Mouse (Mus musculus) spleen, adult 18-20 months (tissue): ENCODE results near the gene Slc22a21.
"Not testable (repeated sequence)": the region's sequence is repeated elsewhere in the genome, so short reads cannot be mapped to it uniquely, and the experiment has no call there.

Experiments used
- DNase-seq, 2 experiments: peaks; one replicate each; pipeline ENCODE4 v3.0.0; 2022; ENCODE audit warnings: mixed read lengths in 2 of 2

The Slc22a21 gene

GRCm38 (mm10) chr11:53979788-53980621 is at the start of gene Slc22a21:
Gene Slc22a21 (minus strand): TSS chr11:53980332.
- DNase-seq = peak; percentile 56 to 58

GRCm38 (mm10) chr11:54028997-54029396 is 48.9 kb upstream of the Slc22a21 start:
- DNase-seq = no peak

GRCm38 (mm10) chr11:54028044-54028951 is 48.2 kb upstream of the Slc22a21 start, which contains the start of gene Slc22a4:
Gene Slc22a4 (minus strand): TSS chr11:54028090.
- peak; percentile 21 to 30 for DNase-seq

GRCm38 (mm10) chr11:54027131-54028043 is 47.3 kb upstream of the Slc22a21 start:
- no peak for DNase-seq

GRCm38 (mm10) chr11:54026491-54027041 is 46.4 kb upstream of the Slc22a21 start:
- no peak for DNase-seq

- no peak for DNase-seq
Observed at GRCm38 (mm10) chr11:54021396-54022093, 41.4 kb upstream of the Slc22a21 start.

- DNase-seq = no peak
Observed at GRCm38 (mm10) chr11:54018893-54019732, 39.0 kb upstream of the Slc22a21 start.

GRCm38 (mm10) chr11:54017596-54017995 is 37.5 kb upstream of the Slc22a21 start:
- DNase-seq = no peak

GRCm38 (mm10) chr11:54016051-54016450 is 35.9 kb upstream of the Slc22a21 start:
- no peak for DNase-seq

- DNase-seq = no peak
Observed at GRCm38 (mm10) chr11:54012961-54013360, 32.8 kb upstream of the Slc22a21 start.

- DNase-seq = no peak
Observed at GRCm38 (mm10) chr11:54011255-54011654, 31.1 kb upstream of the Slc22a21 start.

- DNase-seq = no peak
Observed at GRCm38 (mm10) chr11:54008416-54008920, 28.3 kb upstream of the Slc22a21 start.

GRCm38 (mm10) chr11:54007717-54008116 is 27.6 kb upstream of the Slc22a21 start:
- DNase-seq = no peak

- no peak for DNase-seq
Observed at GRCm38 (mm10) chr11:54006901-54007300, 26.8 kb upstream of the Slc22a21 start.

GRCm38 (mm10) chr11:54006362-54006761 is 26.2 kb upstream of the Slc22a21 start:
- not testable (repeated sequence) for DNase-seq

- no peak for DNase-seq
Observed at GRCm38 (mm10) chr11:54004734-54005133, 24.6 kb upstream of the Slc22a21 start.

- DNase-seq = no peak
Observed at GRCm38 (mm10) chr11:54004221-54004620, 24.1 kb upstream of the Slc22a21 start.

GRCm38 (mm10) chr11:54002761-54003717 is 22.9 kb upstream of the Slc22a21 start:
- DNase-seq = peak in 1 of 2 experiments; percentile 31
